Mouse (Mus musculus): Measurements from ENCODE around the gene Nectin1.

DNA sequence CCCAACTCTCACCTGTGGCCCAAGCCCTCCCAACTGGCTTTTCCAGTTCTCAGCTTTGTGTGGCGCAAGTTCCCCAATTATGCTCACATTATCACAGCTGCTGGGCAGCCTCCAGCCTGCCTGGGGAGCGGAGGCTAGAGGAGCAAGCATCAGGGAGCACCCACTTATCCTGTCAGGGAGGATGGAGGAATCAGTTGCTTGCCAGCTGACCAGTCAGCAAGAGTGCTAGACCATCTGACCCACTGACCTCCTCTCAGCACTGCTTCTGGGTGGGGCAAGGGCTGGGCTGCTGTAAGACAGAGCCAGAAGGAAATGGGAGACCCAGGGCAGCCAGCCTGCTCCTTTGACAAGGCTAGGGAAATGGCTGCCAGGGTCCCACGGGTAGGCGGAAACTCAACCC, 43.8 kb downstream of the Nectin1 start:
- TF ChIP-seq POLR2A (IDR thresholded peaks at IDR 0.05; ENCODE audit: low read depth, low read length) (no peak), ZKSCAN1 (IDR thresholded peaks at IDR 0.05; ENCODE audit: borderline replicate concordance, low read depth, low read length) (no peak), SMC3 (IDR thresholded peaks at IDR 0.05; ENCODE audit: low read depth, low read length) (no peak), EP300 (IDR thresholded peaks at IDR 0.05; ENCODE audit: low read length) (no peak), USF1 (IDR thresholded peaks at IDR 0.05; ENCODE audit: low read depth, low read length) (no peak), USF2 (conservative IDR thresholded peaks at IDR 0.05; ENCODE audit: low read depth, low read length) (no peak), CTCF (conservative IDR thresholded peaks at IDR 0.05 in 1 of 2, IDR thresholded peaks at IDR 0.05 in 1 of 2; ENCODE audit: low read depth in 2 of 2, low read length in 2 of 2) (no peak)
